Mouse (Mus musculus): Measurements from ENCODE around the gene Camk1d. TPM values are rescaled to one million over a fixed set of nuclear protein-coding genes. Genes with fewer than 3 reads are reported as not detected.
A peak's percentile ranks its signal among the peaks of the same experiment; 100 is the strongest.

Gene Camk1d
- total RNA-seq, 4 experiments from 2014 or later: 133 to 174 (median 152) TPM

DNA sequence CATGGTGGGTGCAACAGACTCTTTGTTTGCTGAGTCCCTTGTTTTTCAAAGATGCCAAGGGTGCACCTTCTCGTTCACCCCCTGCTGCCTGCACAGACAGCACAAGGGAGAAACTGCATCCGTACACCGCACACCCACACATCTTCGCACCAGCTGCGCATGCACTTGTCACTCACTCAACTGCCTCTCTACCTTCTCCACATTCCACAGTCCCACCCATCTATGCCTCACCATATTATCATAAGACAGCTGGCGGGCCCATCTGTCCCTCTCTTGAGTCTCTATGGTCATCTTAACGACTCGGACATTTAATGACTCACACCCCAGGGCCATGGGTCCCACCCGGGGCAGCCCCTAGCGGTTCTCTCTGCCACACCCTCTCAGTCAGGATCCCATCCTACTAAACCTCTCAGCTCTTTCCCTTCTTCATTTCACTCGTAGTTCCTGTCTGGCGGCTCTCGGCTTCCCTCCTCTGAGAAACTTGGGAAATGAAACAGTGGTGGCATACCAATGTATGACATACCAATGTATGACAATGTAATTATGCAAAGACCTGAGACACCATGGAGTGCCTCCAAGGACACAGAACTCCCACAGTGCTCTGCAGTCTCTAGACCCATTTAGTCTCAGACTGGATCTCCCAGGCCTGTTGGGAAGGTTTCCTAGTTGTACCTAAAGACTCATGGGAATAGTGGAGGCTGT is 361.3 kb downstream of the Camk1d start:
- peak in 1 of 2 experiments; percentile 25 for DNase-seq (ENCODE audit: low spot score in 2 of 2)

DNA sequence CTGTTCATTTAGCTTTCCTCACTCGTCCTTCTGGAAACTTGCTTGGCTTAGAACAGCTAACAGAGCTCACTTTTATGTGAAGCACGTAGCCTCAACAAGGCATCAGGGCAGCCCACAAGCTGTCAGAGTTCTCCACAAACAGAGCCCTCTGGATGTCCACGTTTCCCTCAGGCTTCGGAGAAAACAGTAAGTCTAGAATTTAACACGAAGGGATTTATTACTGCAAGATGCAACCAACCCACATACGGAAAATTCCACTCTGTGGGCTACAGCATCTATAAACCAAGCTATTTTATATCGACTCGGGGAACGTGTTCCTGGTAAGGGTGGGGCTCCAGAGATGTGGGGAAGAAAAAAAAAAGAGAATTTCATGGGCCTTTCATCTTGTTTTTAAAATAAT is 369.0 kb downstream of the Camk1d start:
- no peak for DNase-seq (ENCODE audit: low spot score in 2 of 2)

GRCm38 (mm10) chr2:5327533-5328250 is 386.6 kb downstream of the Camk1d start:
- DNase-seq (ENCODE audit: low spot score in 2 of 2): no peak

DNA sequence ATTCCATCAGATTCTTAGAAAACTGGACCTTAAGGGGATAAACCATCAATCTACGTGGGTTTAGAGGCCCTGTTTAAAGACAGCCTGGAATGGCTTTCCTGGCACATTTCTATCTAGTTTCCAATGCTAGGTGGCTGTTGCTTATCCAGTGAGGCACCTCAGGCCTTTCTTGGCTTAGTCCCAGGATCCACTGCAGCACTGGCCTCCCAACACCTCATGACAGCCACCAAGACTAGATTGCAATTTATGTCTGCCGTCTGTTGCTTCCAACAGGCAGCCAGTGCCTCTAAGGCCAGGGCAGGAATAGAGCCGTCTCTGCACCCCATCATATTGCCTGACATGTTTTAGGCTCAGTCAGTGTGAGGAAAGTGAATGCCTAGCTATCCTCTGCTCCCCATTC is 389.5 kb downstream of the Camk1d start:
- no peak for DNase-seq (ENCODE audit: low spot score in 2 of 2)

DNA sequence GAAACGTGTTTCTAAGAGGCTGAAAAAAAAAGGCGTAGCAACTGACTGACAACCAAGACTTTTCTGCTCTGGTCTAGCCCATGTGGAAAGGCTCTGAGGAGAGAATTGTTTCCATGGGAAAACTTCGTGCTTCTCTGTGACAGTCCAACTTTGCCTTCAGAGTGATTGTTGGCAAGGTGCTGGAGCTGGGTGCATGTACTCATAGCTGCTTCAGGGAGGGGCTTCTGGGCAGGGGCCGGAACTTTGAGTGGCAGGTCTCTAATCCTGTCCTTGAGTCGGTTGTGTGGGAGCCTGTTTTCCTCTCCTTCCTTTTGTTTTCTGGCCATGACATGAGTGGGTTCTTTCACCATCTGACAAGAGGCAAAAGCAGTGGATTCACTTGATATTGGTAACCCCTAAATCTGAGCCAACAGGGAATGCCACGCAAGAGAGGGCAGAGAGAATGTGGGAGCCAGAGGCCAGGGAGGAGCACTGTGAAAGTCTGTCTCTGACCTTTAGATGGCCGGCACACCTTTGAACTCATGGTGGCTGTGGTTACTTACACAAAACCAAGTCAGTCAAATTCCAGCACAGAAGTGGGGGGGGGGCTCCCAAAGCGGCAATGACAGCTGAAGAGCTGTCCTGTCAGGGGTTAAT is 392.5 kb downstream of the Camk1d start:
- DNase-seq (ENCODE audit: low spot score in 2 of 2): no peak

GRCm38 (mm10) chr2:5319138-5319537 is 395.2 kb downstream of the Camk1d start:
- DNase-seq (ENCODE audit: low spot score in 2 of 2): no peak

GRCm38 (mm10) chr2:5316763-5317162 is 397.6 kb downstream of the Camk1d start:
- no peak for DNase-seq (ENCODE audit: low spot score in 2 of 2)

DNA sequence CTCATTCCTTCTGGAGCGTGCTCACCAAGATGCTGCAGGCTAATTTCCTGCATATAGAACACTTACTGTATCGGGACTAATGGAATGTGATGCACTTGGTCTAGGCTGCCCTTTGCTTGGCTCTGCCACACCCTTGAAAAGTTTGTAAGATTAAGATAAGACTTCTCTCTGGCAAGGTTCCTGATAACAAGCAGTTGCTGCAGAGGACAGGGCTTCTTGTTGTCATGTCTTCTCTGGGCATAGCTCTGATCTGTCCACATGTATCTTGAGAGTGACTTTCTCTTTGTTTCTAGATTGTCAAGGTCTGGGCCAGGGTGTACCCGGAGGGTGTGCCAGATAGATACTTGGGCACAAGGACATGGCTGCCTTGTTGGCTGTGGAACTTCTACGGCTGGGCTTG is 398.1 kb downstream of the Camk1d start:
- no peak for DNase-seq (ENCODE audit: low spot score in 2 of 2)

GRCm38 (mm10) chr2:5315291-5315828 is 399.0 kb downstream of the Camk1d start:
- DNase-seq (ENCODE audit: low spot score in 2 of 2): no peak

- no peak for DNase-seq (ENCODE audit: low spot score in 2 of 2)
These were observed 399.7 kb downstream of the Camk1d start for GRCm38 (mm10) chr2:5314530-5315166.

DNA sequence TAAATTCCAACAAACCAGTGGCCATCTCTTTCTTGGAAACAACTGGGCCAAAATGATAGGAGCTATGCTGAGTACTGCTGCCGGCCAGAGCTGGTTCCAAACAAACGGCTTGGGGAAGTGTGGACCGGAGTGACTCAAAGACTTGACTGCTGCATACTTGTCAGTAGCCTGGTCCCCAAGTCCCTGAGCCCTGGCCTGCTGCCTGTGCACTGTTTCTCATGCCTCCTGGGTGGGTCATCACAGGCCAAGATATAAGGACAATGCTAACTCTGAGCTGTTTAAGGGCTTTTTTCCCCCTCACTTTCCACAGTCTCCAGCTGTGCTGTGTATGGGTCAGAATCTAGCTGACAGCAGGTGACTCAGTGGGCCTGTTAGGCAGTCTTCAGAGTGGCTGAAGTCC is 409.2 kb downstream of the Camk1d start:
- DNase-seq (ENCODE audit: low spot score in 2 of 2): no peak

DNA sequence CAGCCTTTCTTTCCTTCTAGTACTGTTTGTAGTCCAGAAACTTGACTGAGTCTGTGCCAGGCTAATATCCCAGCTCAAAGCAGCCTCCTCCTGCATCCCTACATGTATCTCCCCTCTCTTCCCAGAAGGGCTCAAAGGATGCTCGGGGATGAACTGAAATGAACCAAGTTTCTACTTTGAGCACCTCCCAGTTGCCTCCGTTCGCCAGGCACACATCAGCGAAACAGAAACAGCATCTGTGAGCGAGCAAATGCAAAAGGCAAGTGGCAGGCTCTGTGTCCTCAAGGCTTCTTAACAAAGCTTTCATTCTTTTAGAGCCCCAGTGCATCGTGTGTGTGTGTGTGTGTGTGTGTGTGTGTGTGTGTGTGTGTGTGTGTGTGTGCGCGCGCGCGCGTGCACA is 409.9 kb downstream of the Camk1d start:
- no peak for DNase-seq (ENCODE audit: low spot score in 2 of 2)

GRCm38 (mm10) chr2:5301286-5301685 is 413.0 kb downstream of the Camk1d start:
- DNase-seq (ENCODE audit: low spot score in 2 of 2): no peak

DNA sequence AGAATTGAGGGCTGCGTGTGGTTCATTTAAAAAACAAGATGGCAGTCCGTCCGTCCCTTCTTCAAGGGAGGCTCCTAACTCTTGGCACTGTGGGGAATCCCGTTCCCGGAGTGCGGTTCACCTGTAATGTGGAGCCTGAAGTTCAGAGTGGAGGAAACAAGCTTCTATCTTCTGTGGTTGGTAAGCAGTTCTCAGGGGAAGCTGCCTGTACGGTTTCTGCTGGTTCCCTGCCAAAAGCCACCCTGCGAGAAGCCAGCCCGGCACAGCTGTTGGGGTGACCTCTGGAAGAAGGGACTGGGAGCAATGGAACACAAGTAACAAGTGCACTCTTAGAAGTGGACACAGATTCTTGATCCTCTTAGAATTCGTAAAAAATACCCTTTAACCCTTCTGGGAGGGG is 416.2 kb downstream of the Camk1d start:
- no peak for DNase-seq (ENCODE audit: low spot score in 2 of 2)

GRCm38 (mm10) chr2:5296749-5297545 is 417.4 kb downstream of the Camk1d start:
- DNase-seq (ENCODE audit: low spot score in 2 of 2): no peak

- no peak for DNase-seq (ENCODE audit: low spot score in 2 of 2)
These were observed 419.2 kb downstream of the Camk1d start for GRCm38 (mm10) chr2:5295098-5295497.

DNA sequence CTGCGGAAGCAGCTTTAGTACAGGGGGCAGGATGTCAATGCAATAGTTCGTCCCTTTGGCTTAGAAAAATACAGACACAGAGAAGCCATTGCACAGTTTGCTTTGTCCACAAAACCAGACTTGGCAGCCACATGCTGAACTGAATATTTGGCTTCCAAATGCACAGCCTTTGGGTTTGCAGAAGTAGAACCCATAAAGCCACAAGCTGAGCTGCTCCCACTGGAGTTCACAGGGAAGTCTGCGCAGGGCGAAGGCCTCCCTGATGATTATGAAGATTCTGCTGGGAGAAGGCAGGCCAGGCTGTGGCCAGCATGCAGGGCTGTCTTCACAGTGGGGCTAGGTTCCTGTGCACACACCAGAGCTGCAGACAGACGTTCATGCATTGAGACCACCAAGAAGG is 419.9 kb downstream of the Camk1d start:
- no peak for DNase-seq (ENCODE audit: low spot score in 2 of 2)

- DNase-seq (ENCODE audit: low spot score in 2 of 2): no peak
These were observed 425.7 kb downstream of the Camk1d start for GRCm38 (mm10) chr2:5288593-5288992.

- DNase-seq (ENCODE audit: low spot score in 2 of 2): no peak
These were observed 427.3 kb downstream of the Camk1d start for GRCm38 (mm10) chr2:5287044-5287380.

DNA sequence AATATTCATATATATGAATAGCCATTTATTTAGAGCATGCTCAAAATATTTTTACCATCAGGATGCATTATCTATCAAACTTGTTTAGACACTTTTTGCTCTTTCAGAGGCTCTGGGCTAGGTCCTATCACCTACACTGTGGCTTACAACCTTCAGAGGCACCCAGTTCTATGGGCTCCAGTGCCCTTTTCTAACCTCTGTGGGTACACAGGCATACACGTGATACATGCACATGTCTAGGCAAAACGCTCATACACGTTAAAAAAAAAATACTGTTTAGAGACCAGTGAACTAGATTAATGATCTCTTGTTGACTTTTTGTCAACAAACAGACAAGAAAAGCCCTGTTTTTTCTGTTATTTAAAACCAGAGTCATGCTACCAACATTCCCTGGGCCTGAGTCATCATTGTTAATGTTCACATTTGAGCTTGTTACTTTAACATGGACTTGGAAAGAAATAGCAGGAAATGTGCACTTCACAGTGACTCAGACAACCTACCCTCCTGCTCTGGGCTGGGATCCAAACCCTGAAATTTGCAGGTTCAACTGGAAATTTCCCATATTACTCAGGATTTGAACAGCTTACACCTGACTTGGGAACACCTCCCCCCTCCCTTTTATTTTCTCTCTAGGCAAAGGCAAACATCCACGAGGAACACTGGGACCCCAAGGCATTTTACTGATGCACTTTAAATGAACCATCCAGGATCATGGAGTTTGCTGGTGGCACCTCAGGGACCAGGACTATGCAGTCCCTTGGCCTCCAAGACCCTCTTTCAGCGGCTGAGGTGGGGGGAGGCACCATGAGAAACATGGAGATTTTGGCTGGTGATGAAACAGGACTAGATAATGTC is 427.9 kb downstream of the Camk1d start:
- DNase-seq (ENCODE audit: low spot score in 2 of 2): no peak

Data from layer of hippocampus, adult 8-10 months (tissue).